Mouse (Mus musculus) adrenal gland, postnatal 10 days (tissue): ENCODE data around the gene Tex29. TPM values are rescaled to one million over a fixed set of nuclear protein-coding genes. Genes with fewer than 3 reads are reported as not detected.
A peak's percentile ranks its signal among the peaks of the same experiment; 100 is the strongest.
"Not testable (repeated sequence)": the region's sequence is repeated elsewhere in the genome, so short reads cannot be mapped to it uniquely, and the experiment has no call there.

Experiments used
- DNase-seq: peaks from one replicate; pipeline ENCODE4 v3.0.0; 2021; ENCODE audit warnings: mixed read lengths
- total RNA-seq, 2 experiments: library from RNA; stranded (reverse); gene quantifications; 2 replicates each; pipeline ENCODE4 v1.2.3; 2021

Tex29 gene
- total RNA-seq, 2 experiments from 2014 or later = not detected

DNA sequence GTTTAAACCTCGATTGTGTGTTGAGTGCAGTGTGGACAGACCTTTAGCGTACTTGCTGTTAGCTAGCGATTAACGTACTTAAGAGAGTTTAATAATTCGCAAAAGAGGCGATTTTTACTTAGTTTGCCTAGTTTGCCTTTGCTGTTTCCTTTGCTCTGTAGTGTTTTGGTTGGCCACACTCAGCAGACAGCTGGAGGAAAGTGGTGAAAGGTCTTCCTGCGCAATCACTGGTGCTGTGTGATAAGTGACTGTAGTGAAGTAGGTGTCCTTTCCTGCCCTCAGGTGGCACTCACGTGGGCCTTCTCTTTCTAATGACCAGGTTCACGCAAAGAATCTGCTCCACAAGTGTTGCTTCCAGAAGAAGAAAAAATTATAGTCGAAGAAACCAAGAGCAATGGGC, 9.1 kb upstream of the Tex29 start:
- no peak for DNase-seq

DNA sequence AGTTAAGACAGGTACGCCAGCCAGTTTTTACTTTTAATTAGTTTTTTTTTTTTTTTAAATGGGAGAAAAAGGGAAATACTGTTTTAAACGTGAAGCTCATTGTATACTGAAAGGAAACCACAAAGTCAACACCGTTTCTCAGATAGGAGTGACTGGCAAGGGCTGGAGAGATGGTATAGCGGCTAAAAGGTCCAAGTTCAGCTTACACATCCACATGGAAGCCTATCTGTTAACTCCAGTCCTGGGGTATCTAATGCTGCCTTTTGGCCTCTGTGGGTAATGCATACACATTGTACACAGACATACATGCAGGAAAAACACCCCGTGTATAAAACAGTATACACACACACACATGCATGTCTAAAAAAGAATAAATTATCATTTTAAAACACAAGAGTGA, 8.3 kb upstream of the Tex29 start:
- DNase-seq = no peak

DNA sequence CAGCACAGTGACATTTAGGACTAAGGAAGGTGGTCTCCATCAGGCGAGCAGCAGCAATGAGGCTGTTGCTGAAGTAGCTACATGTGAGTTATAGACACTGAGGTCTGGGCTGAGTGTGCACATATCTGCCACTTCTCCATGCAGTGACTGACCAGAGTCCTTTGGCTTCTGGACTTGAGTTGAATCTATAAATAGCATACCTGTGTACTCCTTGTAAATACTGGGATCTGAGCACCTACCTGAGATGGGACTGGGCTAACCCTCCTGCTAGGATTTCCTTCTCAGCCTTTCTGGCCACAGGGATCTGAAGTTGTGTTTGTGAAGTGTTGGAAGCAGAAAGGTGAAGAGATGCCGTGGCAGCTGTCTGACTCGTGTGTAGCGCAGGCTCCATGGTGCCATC, 7.1 kb upstream of the Tex29 start:
- DNase-seq = no peak

DNA sequence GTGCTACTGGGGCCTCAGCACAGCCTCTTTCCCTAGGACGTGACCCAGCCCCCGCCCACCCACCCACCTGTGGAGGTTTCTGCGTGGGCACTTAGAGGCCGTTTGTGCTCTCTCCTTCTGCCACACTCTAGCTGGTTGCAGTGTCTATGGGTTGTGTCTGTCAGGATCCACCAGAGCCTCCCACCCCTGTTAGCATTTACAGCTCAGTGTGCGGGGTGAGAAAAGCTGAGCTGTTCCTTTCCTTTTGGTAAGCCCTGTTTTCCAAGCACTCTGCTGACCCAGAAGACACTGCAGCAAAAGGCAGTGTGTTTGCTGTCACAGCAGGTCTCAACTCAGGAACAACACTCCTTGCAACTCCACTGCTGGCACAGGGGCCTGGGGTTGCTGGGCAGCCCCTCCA, 6.1 kb upstream of the Tex29 start:
- DNase-seq = no peak

DNA sequence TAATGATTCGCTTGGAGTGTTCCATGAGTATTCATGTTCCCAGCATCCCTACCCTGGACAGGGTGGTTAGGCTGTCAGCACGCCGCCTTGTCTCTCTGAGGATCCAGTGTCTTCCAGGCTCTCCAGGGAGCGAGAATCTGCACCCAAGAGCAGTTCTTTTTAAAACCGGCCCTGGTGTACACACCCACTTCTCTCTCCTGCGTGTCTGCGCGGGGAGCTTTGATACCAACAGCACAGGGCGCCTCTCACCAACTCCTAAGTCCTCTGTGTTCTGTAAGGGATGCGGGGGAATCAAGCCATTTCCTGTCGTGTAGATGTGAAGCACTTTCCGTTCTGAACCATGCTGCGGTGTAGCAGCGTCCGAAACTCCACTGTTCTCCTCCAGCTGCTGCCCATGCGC, 5.6 kb upstream of the Tex29 start:
- no peak for DNase-seq

DNA sequence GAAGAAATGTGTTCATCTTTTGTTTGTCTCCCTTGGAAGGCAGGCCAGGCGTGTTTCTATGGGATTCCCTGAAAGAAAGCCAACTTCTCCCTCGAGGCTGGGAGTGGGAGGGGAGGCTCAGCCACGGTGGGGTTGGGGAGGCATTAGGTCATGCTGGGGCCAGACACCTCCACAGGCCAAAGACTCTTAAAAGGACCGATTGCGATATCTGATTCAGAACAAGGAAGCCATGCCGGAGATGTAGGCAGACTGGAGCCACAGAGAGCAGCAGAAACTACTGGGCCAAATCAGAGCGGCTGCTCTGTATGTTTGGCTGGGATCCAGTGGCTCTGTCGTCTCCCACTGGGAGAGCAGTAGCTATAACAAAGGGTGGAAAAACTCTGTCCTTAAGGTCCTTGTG, 1.3 kb downstream of the Tex29 start:
- peak; percentile 35 for DNase-seq

DNA sequence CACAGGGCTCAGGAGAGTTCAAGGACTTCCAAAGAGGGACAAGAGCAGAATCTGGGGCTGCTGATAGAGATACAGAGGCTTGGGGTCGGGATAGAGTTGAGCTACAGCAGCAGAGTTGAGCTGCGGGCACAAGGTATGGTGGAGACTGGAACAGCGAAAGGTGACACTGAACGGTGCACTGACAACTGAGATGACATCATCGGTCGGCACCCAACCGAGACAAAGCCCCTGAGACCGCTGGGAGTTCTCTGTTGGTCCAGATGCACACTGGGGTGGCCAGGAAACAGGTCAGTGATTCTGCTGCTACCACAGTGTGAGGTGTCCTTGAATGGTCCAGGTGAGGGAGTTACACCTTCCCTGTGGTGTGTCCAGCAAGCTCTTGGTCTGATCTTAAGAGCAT, 2.5 kb downstream of the Tex29 start:
- no peak for DNase-seq

DNA sequence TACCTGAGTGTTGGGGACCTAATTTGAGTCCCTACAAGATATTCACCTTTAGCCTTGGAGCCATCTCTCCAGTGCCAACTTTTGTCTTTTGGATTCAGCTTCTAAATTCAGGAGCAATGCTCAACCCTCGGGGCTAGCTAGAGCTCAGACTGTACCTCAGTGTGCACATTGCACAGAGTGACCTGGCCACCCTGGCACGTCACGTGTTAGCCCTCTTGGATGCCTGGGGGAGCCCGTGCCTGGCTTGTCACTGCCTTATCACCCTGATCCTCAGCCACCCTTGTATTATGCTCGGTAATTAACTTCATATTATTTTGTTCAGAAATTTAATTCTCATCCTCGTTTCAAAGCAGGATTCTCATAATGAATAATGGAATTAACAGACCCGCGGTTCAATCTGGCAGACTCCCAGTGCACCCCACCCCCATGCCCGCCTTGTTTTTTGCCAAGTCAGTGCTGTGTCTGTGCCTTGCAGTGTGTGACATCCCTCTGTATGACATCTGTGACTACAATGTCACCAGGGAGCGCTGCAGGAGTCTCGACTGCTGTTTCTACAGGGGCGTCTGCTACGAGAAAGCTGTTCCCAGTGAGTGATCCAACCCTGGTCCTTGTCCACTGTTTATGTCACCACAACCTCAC, 3.5 kb downstream of the Tex29 start:
- DNase-seq = no peak

DNA sequence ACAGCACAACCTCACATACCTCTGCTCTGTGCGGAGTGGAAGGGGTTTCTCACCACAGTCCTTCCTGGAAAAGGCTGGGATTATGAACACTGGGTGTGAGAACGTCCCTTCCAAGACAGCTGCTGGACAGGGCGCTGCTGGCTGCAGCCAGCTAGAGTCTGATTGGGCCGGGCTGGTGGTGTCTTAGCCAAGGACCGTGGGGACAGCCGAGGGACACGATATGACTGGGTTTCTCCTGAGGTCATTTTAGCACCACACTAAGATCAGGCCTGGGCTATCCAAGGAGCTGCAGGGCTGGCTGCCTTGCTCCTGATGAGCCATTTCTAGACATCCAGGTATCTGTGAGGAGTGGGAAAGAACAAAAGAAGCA, 4.0 kb downstream of the Tex29 start:
- no peak for DNase-seq

DNA sequence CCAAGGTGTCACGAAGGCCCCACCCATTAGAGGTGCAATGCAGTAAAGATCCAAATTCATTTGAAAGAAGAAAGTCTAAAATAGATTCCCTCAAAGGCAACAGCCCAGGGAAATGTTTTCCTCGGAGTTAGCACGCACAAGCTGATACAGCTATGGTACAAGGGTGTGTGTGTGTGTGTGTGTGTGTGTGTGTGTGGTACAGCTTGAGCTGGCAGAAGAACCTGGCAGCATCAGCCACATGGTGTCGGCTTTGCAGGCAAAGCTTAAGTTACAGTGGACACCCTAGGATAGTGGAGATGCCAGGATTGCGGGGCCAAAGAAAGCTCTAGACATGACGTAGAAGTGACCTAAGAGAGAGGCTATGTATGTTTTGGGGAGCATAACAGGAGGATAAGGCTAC, 6.5 kb downstream of the Tex29 start:
- no peak for DNase-seq

DNA sequence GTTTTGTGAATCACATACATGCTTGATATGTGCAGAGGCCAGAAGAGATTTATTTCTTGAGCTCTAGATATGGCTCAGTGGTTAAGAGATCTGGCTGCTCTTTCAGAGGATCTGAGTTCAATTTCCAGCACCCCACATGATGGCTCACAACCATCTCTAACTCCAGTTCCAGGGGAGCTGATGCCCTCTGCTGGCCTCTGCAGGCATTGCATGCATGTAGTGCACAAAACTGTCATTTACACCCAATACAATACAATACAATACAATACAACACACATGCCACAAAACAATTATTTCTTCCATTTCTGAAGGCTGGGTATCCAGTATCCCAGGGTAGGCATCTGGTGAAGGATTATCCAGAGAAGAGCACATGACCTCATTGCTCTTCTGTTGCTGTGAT, 27.6 kb downstream of the Tex29 start:
- DNase-seq = no peak

DNA sequence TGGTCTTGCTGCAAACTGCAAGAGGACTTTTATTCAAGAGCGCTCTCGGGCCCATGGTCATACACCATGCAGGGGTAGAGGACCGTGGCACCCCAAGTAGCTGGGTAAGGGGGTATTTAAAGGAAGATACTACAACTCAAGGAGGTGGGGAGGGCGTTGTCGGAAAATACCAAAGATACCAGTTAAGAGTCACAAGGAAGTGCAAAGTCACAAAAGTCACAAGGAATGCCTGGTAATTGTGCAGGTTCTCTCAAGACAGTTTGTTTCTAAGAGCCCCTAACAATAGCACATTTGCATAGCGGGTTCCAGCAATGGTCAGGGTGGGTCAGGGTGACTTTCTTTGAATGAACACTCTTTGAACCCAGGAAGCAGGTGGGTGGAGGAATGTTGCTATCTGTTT, 34.0 kb downstream of the Tex29 start:
- DNase-seq = not testable (repeated sequence)

DNA sequence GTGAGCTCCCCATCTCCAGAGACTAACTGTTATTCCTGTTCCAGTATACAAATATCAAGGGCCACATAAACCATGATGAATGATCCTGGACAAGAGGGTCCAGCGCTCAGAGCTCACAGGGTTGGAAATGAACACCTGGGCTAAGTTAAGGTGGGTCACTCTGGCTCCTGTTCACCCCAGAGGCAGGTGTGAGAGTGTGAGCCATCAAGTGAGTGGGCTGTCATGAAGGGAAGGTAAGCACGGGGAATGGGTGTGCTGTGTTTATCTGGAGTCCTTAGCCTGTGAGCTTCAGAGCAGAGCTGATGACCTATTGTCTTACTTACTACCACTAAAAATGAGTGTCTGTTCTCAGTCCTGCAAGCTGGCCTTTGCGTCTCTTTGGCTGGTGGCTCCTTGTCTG, 44.4 kb downstream of the Tex29 start:
- no peak for DNase-seq

DNA sequence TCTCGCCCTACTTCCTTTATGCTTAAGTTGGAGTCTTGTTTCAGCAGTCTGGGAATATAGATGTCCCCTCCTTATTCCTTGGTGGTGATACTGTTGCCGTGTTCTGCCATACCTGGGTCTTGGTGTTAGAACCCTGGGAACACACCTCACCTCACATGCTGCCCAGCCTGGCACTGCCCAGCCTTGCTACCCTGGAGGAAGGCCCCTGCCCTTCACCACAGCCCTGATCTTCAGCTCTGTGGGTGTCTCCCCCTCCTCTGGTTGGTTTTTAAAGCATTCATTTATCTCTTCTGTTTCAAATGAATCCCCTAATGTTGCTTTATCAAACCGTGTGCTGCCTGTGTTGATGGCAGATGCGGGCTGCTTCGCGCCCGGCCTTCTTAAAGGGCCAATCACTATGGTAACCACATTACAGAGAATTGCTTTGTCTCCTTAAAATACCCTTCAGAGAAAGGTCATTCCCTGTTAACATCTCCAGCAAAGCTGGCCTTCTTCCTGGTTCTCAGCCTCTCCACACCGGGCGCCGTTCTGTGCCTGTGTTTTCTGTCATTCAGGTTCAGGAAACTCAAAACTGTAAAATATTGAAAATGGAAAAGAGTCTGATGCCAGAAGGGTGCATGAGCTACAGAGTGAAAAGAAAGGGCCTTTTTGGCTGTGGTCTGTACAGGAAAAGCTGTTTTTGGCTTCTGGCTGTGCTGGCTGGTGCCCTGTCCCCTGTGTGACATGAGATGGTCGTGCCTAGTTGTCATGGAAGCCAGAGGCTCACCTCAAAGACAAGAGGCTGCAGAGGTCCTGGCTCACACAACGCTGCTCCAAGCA, 45.8 kb downstream of the Tex29 start:
- DNase-seq = no peak

DNA sequence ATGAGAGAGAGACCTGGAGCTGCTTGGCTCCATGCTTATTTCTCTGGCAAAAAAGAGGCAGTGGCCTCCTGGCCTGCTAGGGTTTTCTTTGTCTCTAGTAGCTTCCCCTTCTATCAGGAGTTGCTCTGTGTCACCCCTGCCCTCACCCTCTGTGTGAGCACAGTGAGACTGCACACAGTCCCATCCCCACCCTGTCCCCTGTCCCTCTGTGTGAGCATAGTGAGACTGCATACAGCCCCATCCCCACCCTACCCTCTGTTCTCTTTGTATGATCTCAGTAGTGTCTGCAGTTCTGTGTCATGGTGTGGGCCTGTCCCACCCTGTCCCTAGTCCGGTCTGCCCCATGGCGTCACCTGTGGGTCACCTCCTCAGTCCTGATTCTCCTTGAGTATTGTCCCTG, 46.5 kb downstream of the Tex29 start:
- no peak for DNase-seq

DNA sequence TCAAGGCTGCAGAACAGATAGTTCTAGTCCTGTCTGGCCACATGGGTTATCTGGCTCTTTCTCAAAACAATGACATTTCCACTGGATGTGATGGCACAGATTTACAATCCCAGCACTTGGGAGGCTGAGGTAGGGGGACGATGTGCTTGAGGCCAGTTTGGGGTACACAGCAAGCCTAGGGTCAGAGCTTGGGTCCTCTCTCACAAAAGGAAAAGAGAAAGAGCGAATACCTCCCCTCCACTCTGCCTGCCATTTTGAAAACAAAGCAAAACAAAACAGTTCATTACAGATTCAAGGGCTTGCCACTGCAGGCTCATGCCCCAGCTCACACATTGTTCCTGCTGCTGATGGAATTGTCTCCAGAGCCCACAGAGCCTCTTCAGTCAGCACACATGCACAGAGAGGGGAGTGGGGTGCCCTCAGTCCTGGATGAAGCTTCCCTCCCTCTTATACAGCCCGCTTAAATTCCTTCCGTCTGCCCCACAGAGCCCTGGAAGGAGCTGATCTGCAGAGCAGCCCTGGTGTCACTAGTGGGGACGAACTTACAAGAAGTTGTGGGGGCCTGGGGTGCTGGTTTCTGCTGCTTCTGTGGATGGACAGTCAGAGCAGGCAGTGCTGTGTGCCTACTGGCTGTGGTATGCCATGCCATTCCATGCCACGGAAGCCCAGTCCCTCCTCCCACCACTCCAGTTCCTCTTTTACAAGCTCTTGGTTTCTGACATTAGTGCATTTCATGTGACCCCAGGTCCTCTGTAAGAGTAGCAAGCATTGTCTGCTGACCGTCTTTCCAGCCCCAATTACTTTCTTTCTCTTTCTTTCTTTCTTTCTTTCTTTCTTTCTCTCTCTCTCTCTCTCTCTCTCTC, 49.1 kb downstream of the Tex29 start:
- no peak for DNase-seq

DNA sequence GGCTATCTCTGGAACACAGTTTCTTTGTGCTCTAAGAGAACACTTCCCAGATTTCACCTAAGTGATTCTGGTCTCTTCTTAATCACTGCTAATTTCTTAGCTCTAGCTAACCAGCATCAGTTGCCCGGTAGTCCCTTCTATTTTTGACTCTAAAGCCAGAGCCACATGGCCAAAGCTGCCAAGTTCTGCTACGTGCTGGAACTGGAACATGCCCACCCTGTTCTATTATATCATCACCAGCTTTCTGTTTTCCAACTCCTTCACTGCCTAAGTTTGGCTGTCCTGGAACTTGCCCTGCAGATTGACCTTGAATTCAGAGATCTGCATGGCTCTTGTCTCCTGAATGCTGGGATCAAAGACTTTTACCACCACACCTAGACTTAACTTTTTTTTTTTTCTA, 52.5 kb downstream of the Tex29 start:
- DNase-seq = no peak

DNA sequence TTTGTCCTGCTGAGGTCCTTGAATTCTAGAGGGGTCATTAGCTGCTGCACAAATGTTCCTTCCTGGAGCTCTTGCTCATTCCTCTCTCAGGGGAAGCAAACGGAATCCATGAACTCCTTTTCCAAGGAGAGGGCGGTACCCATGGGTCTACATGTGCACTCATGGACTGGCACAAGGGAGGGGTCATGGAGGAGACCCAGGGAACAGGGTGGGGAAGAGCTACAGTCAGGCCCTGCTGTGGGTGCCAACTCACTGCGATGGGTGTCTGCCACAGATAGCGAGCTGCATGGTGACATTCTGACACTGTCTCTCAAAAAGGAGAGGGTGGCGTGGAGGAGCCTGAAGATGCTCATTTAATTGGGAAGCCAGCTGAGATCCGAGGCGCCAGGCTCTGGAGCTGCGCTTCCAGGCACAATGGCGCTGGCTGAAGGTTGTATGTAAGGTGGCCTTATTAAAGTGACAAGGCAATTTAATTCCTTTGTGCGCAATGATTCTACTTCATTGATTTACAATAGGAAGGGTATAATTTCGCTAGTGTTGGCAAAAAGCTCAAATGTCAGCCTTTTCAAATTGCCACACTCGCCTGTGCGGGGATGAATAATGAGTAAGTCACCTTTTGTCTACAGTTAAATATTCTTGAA, 55.9 kb downstream of the Tex29 start:
- no peak for DNase-seq

DNA sequence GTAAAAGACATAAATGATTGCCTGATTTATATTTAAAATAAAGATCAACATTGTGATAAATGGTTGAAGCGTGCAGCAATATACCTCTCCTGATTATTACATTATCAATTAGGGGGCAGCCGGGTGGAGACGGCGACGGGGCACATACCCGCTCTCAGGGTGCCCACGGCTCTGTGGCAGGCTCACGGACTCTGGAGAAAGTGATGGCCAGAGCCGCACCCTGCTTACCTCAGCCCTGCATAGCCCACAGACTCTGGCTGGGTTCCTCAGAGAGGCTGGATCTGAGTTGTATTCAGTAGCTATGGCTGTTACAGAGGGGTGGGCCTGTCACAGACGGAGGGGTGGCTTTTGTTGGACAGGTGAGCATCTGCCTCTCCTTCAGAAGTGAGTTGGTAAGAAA, 56.4 kb downstream of the Tex29 start:
- DNase-seq = no peak

DNA sequence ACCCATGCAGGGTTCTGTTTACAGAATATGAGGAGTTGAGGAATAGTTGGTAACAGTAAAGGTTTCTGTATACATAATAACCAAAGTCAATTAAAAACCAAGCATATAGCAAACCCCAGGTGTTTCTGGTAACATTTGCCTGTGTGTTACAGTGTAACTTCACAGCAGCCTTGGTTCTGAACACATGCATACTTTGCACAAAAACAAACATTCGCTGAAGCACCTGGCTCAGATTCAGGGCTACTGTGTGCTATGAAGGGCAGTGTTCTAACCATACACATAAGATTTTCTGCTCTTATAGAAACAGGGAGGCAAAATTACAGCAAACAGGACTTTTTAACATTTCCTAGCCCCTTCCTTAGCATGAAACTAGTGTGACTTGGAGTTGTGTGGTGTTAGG, 58.5 kb downstream of the Tex29 start:
- DNase-seq = no peak
